Mouse (Mus musculus) heart, embryonic 16.5 days (tissue): ENCODE results near the gene Inafm2. TPM values are rescaled to one million over a fixed set of nuclear protein-coding genes. Genes with fewer than 3 reads are reported as not detected.
A peak's percentile ranks its signal among the peaks of the same experiment; 100 is the strongest.

Source experiments
- ATAC-seq: fragments of 200-750 bp; cut with Nextera tagmentation; replicated peaks from 2 replicates; pipeline ENCODE4 v1.8.0; 2017; ENCODE audit warnings: moderate number of reproducible peaks; ENCODE audit not compliant: insufficient read depth, low FRiP score; ENCODE audit errors: extremely low read depth
- H3K27ac ChIP-seq: fragments of 300-500 bp; sonication (generic); 2 replicates; pipeline ENCODE4 v1.5.1; 2014; ENCODE audit warnings: mild to moderate bottlenecking, low read length, control low read depth, moderate library complexity
- H3K27me3 ChIP-seq: fragments of 300-500 bp; sonication (generic); 2 replicates; pipeline ENCODE4 v1.6.1; 2014; ENCODE audit warnings: low read length, mixed read lengths; ENCODE audit not compliant: control insufficient read depth, insufficient read depth
- H3K36me3 ChIP-seq: fragments of 300-500 bp; sonication (generic); 2 replicates; pipeline ENCODE4 v1.6.1; 2014; ENCODE audit not compliant: control insufficient read depth, insufficient read depth
- H3K4me1 ChIP-seq: fragments of 300-500 bp; sonication (generic); 2 replicates; pipeline ENCODE4 v1.6.1; 2014; ENCODE audit warnings: low read length, mixed read lengths; ENCODE audit not compliant: control insufficient read depth, insufficient read depth
- H3K4me2 ChIP-seq: fragments of 300-500 bp; sonication (generic); 2 replicates; pipeline ENCODE4 v1.6.1; 2014; ENCODE audit warnings: low read depth, mild to moderate bottlenecking, control low read depth, low read length
- H3K4me3 ChIP-seq: fragments of 300-500 bp; sonication (generic); 2 replicates; pipeline ENCODE4 v1.5.1; 2014; ENCODE audit warnings: mild to moderate bottlenecking, control low read depth, low read length
- H3K9ac ChIP-seq: fragments of 300-500 bp; sonication (generic); 2 replicates; pipeline ENCODE4 v1.6.1; 2014; ENCODE audit warnings: low read length, control low read depth
- H3K9me3 ChIP-seq: fragments of 300-500 bp; sonication (generic); replicated peaks from 2 replicates; pipeline ENCODE4 v1.6.1; 2016; ENCODE audit warnings: low read length; ENCODE audit not compliant: control insufficient read depth
- WGBS: fragments of 180-500 bp; shearing (Covaris S2); extraction: QIAGEN DNeasy Blood & Tissue Kit; methylation state at CpG from one replicate; pipeline ENCODE4 v1.1.7; 2014; 5-methylcytosine and 5-hydroxymethylcytosine counted together
- polyA plus RNA-seq: library from polyadenylated mRNA; unstranded; fragments of >200 nt; fragmentation: Nextera tagmentation; extraction: Ambion mirVana; gene quantifications from 2 replicates; pipeline ENCODE4 v1.2.1, GENCODE M21; 2015

Inafm2 gene
- polyA plus RNA-seq, 1 experiment from 2014 or later, result 45.2 TPM

DNA sequence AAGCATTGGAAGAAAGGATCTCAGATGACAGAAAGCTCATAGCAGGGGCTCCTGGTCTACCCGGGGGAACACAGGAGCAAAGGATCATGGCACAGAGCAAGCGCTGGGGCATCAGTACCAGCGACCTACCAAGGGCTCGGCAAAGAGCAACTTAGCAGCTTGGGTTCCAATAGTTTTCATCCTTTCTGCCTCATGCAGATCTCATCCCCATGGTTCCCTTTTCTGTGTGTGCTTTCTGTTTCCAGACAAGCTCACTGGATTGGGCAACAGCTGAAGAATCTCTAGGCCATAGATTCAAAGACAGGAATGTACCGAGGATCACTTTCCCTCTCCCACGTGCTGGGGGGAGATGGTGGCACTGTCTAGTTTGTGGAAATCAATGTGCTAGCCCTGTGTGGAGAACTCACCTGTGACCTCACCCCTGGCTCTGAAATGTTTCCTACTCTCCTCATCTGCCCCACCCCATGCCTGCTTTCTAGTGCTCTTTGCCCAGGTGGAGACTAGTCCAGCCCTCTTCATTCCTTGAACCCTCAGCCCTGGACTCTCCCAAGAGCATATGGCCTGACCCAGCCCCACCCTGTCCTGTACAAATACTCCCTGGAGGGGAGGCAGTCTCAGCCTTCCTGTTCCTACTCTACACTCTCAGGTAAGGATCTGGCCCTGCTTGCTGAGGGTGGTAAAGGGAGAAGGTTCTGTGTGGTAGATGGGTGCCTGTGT is 26.8 kb downstream of the Inafm2 start, which contains the start of gene Phgr1:
TSS of gene Phgr1 (plus strand) at position 612 of the 717 bp plus-strand sequence.
- Histone ChIP-seq H3K4me2 (no peak within 1 kb of the TSS), H3K27ac (no peak within 1 kb of the TSS), H3K9me3 (no peaks in the 10 kb centered on the region; the same call in 1 of the 2 replicates), H3K36me3 (no peaks in the 10 kb centered on the region), H3K4me3 (no peak within 1 kb of the TSS), H3K27me3 (no peaks in the 10 kb centered on the region), H3K9ac (no peak within 1 kb of the TSS), H3K4me1 (peaks cover 2% of the 10 kb centered on the region; the same call in 1 of the 2 replicates)
- 76% methylated on average over 6 of the region's 6 CpGs for WGBS
- no peak for ATAC-seq

- WGBS, result 57% methylated on average over 2 of the region's 2 CpGs
- no peak overlapping the region for H3K9ac ChIP-seq
- H3K4me3 ChIP-seq, result no peak overlapping the region
- H3K9me3 ChIP-seq, result no peaks in the 10 kb centered on the region; the same call in 1 of the 2 replicates
- no peaks in the 10 kb centered on the region for H3K27me3 ChIP-seq
- H3K27ac ChIP-seq, result no peak overlapping the region
- no peaks in the 10 kb centered on the region for H3K36me3 ChIP-seq
- peaks cover 9% of the 10 kb centered on the region for H3K4me1 ChIP-seq
- H3K4me2 ChIP-seq, result no peak overlapping the region
- no peak for ATAC-seq
Observed at GRCm38 (mm10) chr2:118774536-118774935, 29.0 kb downstream of the Inafm2 start.

DNA sequence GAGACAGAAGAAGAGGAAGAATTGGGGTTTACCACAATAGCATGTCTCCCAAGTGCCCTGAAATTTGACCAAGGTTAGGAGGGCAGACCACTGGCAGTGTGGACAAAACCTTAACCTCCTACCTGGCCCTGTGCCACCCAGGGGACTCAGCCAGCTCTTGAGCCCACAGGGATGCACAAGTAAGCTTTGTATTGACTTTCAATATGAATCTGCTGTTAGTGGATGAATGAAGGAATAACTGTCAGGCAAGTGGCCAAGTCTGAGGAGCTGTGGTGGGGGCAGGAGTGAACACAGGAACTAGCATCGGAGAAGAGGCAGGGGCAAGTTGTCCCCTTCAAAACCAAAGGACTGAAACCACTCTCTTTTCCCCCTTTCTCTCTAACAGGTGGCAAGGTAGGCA is 29.8 kb downstream of the Inafm2 start:
- ATAC-seq, result no peak
- peaks cover 11% of the 10 kb centered on the region for H3K4me1 ChIP-seq
- H3K36me3 ChIP-seq, result no peaks in the 10 kb centered on the region
- no peaks in the 10 kb centered on the region for H3K9me3 ChIP-seq
- no peaks in the 10 kb centered on the region; the same call in 1 of the 2 replicates for H3K27me3 ChIP-seq
- H3K9ac ChIP-seq, result no peak overlapping the region
- 53% methylated on average over 1 of the region's 1 CpGs for WGBS
- no peak overlapping the region for H3K4me2 ChIP-seq
- H3K27ac ChIP-seq, result no peak overlapping the region
- H3K4me3 ChIP-seq, result no peak overlapping the region

DNA sequence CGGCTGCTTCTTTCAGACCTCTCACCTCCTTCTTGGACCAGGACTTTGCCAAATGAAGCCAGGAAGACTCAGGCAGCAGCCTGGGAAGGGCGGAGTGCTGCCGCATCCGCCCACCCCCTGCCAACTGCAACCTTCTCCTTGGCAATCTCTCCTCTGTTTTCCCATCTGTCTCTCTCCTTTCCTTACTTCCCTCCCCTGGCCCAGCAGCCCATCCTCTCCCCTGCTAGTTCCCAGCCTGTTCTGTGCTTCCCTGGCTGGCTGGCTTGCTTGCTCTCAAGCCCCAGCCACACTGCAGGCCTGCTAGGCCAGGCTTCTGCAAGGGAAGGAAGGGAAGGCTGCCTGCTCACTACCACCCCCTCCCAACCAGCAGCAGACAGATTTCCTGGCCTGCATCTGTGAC is 30.3 kb downstream of the Inafm2 start:
- Histone ChIP-seq H3K4me1 (peaks cover 11% of the 10 kb centered on the region), H3K4me2 (no peak overlapping the region), H3K4me3 (no peak overlapping the region), H3K9ac (no peak overlapping the region), H3K27ac (peak overlapping the region; percentile 27; the same call in 1 of the 2 replicates), H3K27me3 (no peaks in the 10 kb centered on the region; the same call in none of the 2 replicates), H3K9me3 (no peaks in the 10 kb centered on the region), H3K36me3 (no peaks in the 10 kb centered on the region)
- ATAC-seq, result no peak
- WGBS, result 52% methylated on average over 3 of the region's 4 CpGs

DNA sequence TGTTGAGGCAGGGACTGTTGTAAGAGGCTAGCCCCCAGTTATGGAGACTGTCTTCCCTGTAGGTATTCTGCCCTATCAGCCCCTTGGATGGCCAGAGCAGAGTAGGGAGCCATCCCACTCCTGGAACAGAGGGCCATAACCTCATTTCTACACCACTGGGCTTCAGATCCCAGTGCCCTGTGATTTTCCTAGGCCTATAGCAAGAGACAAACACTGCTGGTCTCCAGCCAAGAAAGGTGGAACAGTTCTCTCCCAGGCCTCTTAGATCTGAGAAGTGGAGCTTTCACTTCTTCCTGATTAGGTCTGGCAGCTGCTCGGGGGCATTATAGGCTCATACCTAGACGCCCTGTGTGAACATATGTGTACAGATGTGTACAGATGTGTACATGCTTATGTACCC is 30.7 kb downstream of the Inafm2 start:
- ATAC-seq, result no peak
- Histone ChIP-seq H3K4me3 (no peak overlapping the region), H3K9me3 (no peaks in the 10 kb centered on the region), H3K27ac (peak overlapping the region; percentile 30; the same call in 1 of the 2 replicates), H3K4me2 (no peak overlapping the region), H3K27me3 (no peaks in the 10 kb centered on the region; the same call in none of the 2 replicates), H3K9ac (no peak overlapping the region), H3K36me3 (no peaks in the 10 kb centered on the region), H3K4me1 (peaks cover 11% of the 10 kb centered on the region)
- WGBS, result 55% methylated on average over 2 of the region's 2 CpGs

DNA sequence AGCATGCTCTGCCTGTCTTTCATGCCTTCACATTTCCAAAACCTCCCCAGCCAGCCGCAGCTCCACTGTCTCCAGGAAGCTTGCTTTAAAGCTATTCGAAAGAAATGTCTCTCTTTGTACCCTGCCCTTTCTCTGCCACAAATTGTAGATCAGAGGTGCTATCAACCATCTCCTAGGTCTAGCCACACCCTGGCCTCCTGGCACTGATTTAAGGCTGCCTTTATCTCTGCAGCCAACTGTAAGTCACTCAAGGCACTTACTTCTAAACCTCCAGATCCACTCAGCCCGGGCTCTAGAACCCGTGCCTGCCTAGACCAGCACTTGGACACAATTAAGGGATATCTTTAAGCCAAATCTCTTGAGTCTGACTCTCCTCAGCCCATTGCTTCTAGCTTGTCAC is 32.9 kb downstream of the Inafm2 start:
- Histone ChIP-seq H3K9me3 (no peaks in the 10 kb centered on the region), H3K9ac (no peak overlapping the region), H3K27ac (no peak overlapping the region), H3K4me2 (no peak overlapping the region), H3K27me3 (no peaks in the 10 kb centered on the region; the same call in none of the 2 replicates), H3K4me3 (no peak overlapping the region), H3K4me1 (peaks cover 11% of the 10 kb centered on the region), H3K36me3 (no peaks in the 10 kb centered on the region)
- ATAC-seq, result no peak
- 76% methylated on average over 4 of the region's 4 CpGs for WGBS

- Histone ChIP-seq H3K4me3 (peak overlapping the region; percentile 39), H3K27me3 (no peaks in the 10 kb centered on the region; the same call in none of the 2 replicates), H3K27ac (no peak overlapping the region), H3K36me3 (no peaks in the 10 kb centered on the region), H3K9ac (0 out of 2 replicates have a peak overlapping the region, but pooled peaks have one; percentile 14), H3K4me1 (peaks cover 11% of the 10 kb centered on the region), H3K4me2 (peak overlapping the region; percentile 68), H3K9me3 (no peaks in the 10 kb centered on the region)
- WGBS, result 11% methylated on average over 10 of the region's 10 CpGs
- ATAC-seq, result no peak
Observed at GRCm38 (mm10) chr2:118779065-118779464, 33.5 kb downstream of the Inafm2 start.

DNA sequence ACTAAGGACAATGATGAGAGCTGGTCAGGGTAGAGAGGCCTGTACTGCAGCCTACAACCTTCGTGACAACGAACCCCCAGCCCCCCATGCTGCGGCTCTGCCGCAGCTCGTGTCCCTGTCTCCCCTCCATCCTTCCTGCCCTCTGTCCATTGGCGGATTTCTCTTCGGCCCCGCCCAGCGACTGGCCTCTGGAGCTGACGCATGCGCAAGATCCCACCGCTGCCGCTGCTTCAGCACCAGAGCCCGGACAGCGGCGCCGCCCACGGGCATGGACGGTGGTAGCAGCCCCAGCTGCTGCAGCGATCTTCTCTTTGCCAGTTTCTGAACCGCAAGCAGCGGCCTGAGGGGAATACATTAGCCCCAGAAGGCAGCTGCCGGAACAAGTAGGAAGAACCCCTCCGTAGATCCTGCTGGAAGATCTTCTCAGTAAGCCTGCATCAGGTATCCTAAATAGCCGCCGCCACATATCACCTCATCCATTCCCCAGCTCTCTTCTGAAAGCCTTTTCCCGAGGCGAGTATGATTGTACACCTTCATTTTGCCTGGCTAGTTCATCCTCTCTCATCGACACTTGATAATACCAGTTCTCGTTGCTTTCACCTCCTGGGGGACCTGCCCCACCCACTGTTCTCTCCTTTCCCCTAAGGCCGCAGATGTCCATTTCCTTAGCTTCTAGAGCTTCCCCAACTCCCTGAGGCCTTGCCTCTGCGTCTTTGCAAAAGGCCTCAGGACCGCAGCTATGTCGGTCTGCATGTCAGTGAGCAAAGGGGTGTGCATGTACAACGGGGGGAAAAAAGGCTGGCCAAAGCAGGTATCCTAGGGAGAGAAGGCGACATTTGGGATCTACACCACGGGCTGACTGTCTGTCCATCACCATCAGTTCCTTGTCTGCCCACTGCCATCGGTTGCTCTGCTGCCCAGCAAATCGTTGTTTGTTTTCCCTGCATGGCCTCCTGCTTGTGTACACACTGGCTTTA is 34.2 kb downstream of the Inafm2 start, which contains the start of gene Disp2:
TSS of gene Disp2 (plus strand) at position 216 of the 977 bp plus-strand sequence.
- 12% methylated on average over 39 of the region's 39 CpGs for WGBS
- H3K27me3 ChIP-seq, result no peaks in the 10 kb centered on the region; the same call in none of the 2 replicates
- ATAC-seq, result peak; percentile 83
- H3K4me1 ChIP-seq, result peaks cover 11% of the 10 kb centered on the region
- 0 out of 2 replicates have a peak within 1 kb of the TSS, but pooled peaks have one; percentile 14 for H3K9ac ChIP-seq
- H3K27ac ChIP-seq, result no peak within 1 kb of the TSS
- no peaks in the 10 kb centered on the region for H3K9me3 ChIP-seq
- H3K4me2 ChIP-seq, result peak within 1 kb of the TSS; percentile 68
- H3K4me3 ChIP-seq, result peak within 1 kb of the TSS; percentile 39
- no peaks in the 10 kb centered on the region for H3K36me3 ChIP-seq
